8 mouse cellular contexts compared by ENCODE assay signal in the genomic region with DNA sequence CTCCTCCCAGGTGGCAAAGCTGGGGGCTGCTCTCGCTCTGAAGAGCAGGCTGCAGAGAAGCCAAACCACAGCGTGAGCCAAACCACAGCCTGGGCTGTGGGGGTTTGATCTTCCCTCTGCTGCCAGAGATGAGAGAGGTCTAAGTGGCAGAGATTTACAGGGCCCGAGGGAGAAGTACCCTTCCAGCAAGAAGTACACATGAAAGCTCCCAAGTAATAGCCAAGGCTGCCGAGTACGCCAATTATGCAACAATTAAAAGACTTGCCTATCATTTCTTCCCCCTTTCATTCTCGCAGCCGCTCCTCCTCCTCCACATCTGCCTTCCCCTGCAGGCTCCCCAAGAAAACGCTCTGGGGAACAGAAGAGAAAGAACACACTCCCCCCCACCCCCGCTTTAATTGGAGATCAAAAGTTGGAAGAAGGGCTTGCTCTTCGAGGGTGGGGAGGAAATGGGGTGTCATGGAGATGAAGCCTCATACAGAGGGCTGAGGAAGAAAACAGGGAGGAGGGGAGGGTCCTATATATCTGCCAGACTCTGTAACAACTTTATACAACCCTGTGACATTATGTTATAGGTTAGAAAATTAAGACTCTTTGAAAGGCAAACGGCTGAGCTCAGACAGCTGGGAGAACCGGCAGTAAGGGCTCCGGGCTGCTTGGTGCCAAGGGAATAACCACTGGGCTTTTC. TPM values are rescaled to one million over a fixed set of nuclear protein-coding genes. Genes with fewer than 3 reads are reported as not detected.
A peak's percentile ranks its signal among the peaks of the same experiment; 100 is the strongest.
DNase-seq lines count a peak whose midpoint lies in the region; ATAC-seq lines count a peak whose summit lies in the region.

No protein-coding gene starts in this region.

- peak; percentile 51 for DNase-seq in adrenal gland, postnatal 10 days
- no peak for DNase-seq in adrenal gland, postnatal 25 days
- DNase-seq in lung, postnatal 25 days (ENCODE audit: low spot score) = no peak
- no peak for DNase-seq in forebrain, embryonic 10.5 days (ENCODE audit: extremely low spot score, low spot score)
- no peak for DNase-seq in spleen, postnatal 36 days (ENCODE audit: low spot score in 2 of 2)
- no peak for DNase-seq in yolk sac, embryonic 10.5 days (ENCODE audit: low spot score)

- H3K27ac ChIP-seq in lung, embryonic 15.5 days = peak overlapping the region; percentile 54
- H3K27ac ChIP-seq in forebrain, embryonic 10.5 days = peak overlapping the region; percentile 57; the same call in 1 of the 2 replicates
- peak overlapping the region; percentile 6 for H3K27ac ChIP-seq in neural tube, embryonic 13.5 days (replicated peaks)

- H3K4me1 ChIP-seq in lung, embryonic 15.5 days = peaks cover 51% of the 10 kb centered on the region
- H3K4me1 ChIP-seq in forebrain, embryonic 10.5 days = peaks cover 34% of the 10 kb centered on the region
- peaks cover 50% of the 10 kb centered on the region for H3K4me1 ChIP-seq in neural tube, embryonic 13.5 days (replicated peaks)

- peak overlapping the region; percentile 24 for H3K4me2 ChIP-seq in lung, embryonic 15.5 days
- H3K4me2 ChIP-seq in neural tube, embryonic 13.5 days = peak overlapping the region; percentile 4; the same call in 1 of the 2 replicates

- H3K4me3 ChIP-seq in lung, embryonic 15.5 days = no peak overlapping the region
- H3K4me3 ChIP-seq in forebrain, embryonic 10.5 days = no peak overlapping the region
- H3K4me3 ChIP-seq in neural tube, embryonic 13.5 days = no peak overlapping the region

- no peaks in the 10 kb centered on the region; the same call in 1 of the 2 replicates for H3K27me3 ChIP-seq in lung, embryonic 15.5 days
- H3K27me3 ChIP-seq in forebrain, embryonic 10.5 days (ENCODE audit: poor library complexity, severe bottlenecking) = no peaks in the 10 kb centered on the region; the same call in 1 of the 2 replicates
- H3K27me3 ChIP-seq in neural tube, embryonic 13.5 days = no peaks in the 10 kb centered on the region

- H3K9ac ChIP-seq in lung, embryonic 15.5 days = no peak overlapping the region
- H3K9ac ChIP-seq in neural tube, embryonic 13.5 days = no peak overlapping the region

- H3K36me3 ChIP-seq in lung, embryonic 15.5 days = no peaks in the 10 kb centered on the region
- H3K36me3 ChIP-seq in forebrain, embryonic 10.5 days (replicated peaks) = no peaks in the 10 kb centered on the region
- H3K36me3 ChIP-seq in neural tube, embryonic 13.5 days = no peaks in the 10 kb centered on the region

- no peak for ATAC-seq in lung, embryonic 15.5 days (ENCODE audit: borderline replicate concordance, extremely low read depth, low FRiP score, low TSS enrichment)
- ATAC-seq in neural tube, embryonic 13.5 days (ENCODE audit: low read depth) = peak; percentile 70; the same call in 1 of the 2 replicates

- H3K9me3 ChIP-seq in lung, embryonic 15.5 days = no peaks in the 10 kb centered on the region
- H3K9me3 ChIP-seq in forebrain, embryonic 10.5 days = no peaks in the 10 kb centered on the region
- no peaks in the 10 kb centered on the region for H3K9me3 ChIP-seq in neural tube, embryonic 13.5 days

- WGBS in lung, embryonic 15.5 days = 17% methylated on average over 13 of the region's 13 CpGs
- 54% methylated on average over 13 of the region's 13 CpGs for WGBS in forebrain, embryonic 10.5 days
- WGBS in neural tube, embryonic 13.5 days = 9% methylated on average over 13 of the region's 13 CpGs

RNA-seq across cellular contexts. Expression of a gene that starts 56.9 kb away (rescaled TPM):
- 1 to 10 TPM; 5.1 to 6.6 TPM for total RNA-seq in adrenal gland, postnatal 10 days (2021)
- total RNA-seq in adrenal gland, postnatal 25 days (2021) = 3.9 and 4.9 TPM in 2 replicates
- polyA plus RNA-seq in lung, embryonic 15.5 days (2015; fragmentation: Nextera tagmentation; extraction: Ambion mirVana) = 40.9 and 41.2 TPM in 2 replicates
- 58.0 and 58.9 TPM in 2 replicates for polyA plus RNA-seq in forebrain, embryonic 10.5 days (2016; fragmentation: Nextera tagmentation; extraction: Ambion mirVana)
- polyA plus RNA-seq in neural tube, embryonic 13.5 days (2015; fragmentation: Nextera tagmentation; extraction: Ambion mirVana) = 11.7 and 12.9 TPM in 2 replicates

Comparison
In these comparisons a context has a peak if more than half of its experiments do, and no peak if none do; other contexts are left out.
1. H3K27ac ChIP-seq: peak in every context shown above with its lines; median percentile 57 in forebrain, embryonic 10.5 days; 54 in lung, embryonic 15.5 days; 6 in neural tube, embryonic 13.5 days.